Mouse (Mus musculus): ENCODE data around the gene Fam204a.

Gene Fam204a

GRCm38 (mm10) chr19:60225899-60226844, at the start of gene Fam204a:
Fam204a (minus strand) TSS chr19:60226701.
- peak; percentile 94 for DNase-seq

- DNase-seq: no peak
These were observed 39.3 kb upstream of the Fam204a start for GRCm38 (mm10) chr19:60265789-60266188.

GRCm38 (mm10) chr19:60260689-60261088, 34.2 kb upstream of the Fam204a start:
- no peak for DNase-seq

- DNase-seq: no peak
These were observed 25.5 kb upstream of the Fam204a start for GRCm38 (mm10) chr19:60252021-60252420.

- DNase-seq: no peak
These were observed 24.7 kb upstream of the Fam204a start for GRCm38 (mm10) chr19:60251197-60251596.

- no peak for DNase-seq
These were observed 18.7 kb upstream of the Fam204a start for GRCm38 (mm10) chr19:60245250-60245649.

- no peak for DNase-seq
These were observed 16.1 kb upstream of the Fam204a start for GRCm38 (mm10) chr19:60242620-60243019.

GRCm38 (mm10) chr19:60241916-60242602, 15.6 kb upstream of the Fam204a start:
- no peak for DNase-seq

GRCm38 (mm10) chr19:60231542-60231941, 5.0 kb upstream of the Fam204a start:
- DNase-seq: no peak

GRCm38 (mm10) chr19:60226845-60227235, 339 bp upstream of the Fam204a start:
- DNase-seq: no peak

GRCm38 (mm10) chr19:60219395-60219794, 7.1 kb downstream of the Fam204a start:
- no peak for DNase-seq

- no peak for DNase-seq
These were observed 8.5 kb downstream of the Fam204a start for GRCm38 (mm10) chr19:60217985-60218384.

GRCm38 (mm10) chr19:60208173-60208572, 18.3 kb downstream of the Fam204a start:
- no peak for DNase-seq

GRCm38 (mm10) chr19:60204176-60204575, 22.3 kb downstream of the Fam204a start:
- no peak for DNase-seq

GRCm38 (mm10) chr19:60200294-60200693, 26.2 kb downstream of the Fam204a start:
- no peak for DNase-seq

- no peak for DNase-seq
These were observed 27.3 kb downstream of the Fam204a start for GRCm38 (mm10) chr19:60199152-60199551.

- no peak for DNase-seq
These were observed 33.7 kb downstream of the Fam204a start for GRCm38 (mm10) chr19:60192790-60193189.

- DNase-seq: no peak
These were observed 37.3 kb downstream of the Fam204a start for GRCm38 (mm10) chr19:60189206-60189605.

- DNase-seq: no peak
These were observed 43.6 kb downstream of the Fam204a start for GRCm38 (mm10) chr19:60182901-60183300.

- no peak for DNase-seq
These were observed 44.3 kb downstream of the Fam204a start for GRCm38 (mm10) chr19:60182171-60182570.

- DNase-seq: no peak
These were observed 47.5 kb downstream of the Fam204a start for GRCm38 (mm10) chr19:60178771-60179563.

GRCm38 (mm10) chr19:60165417-60165816, 61.1 kb downstream of the Fam204a start:
- no peak for DNase-seq

- no peak for DNase-seq
These were observed 65.8 kb downstream of the Fam204a start for GRCm38 (mm10) chr19:60160611-60161274.

Data from right cerebral cortex, postnatal 25 days (tissue).